Mouse (Mus musculus) brain, embryonic 14.5 days (tissue): Measurements from ENCODE around the gene Celf5. TPM values are rescaled to one million over a fixed set of nuclear protein-coding genes. Genes with fewer than 3 reads are reported as not detected.
A peak's percentile ranks its signal among the peaks of the same experiment; 100 is the strongest.

Source experiments
- DNase-seq: peaks from one replicate; pipeline ENCODE4 v3.0.0-alpha.2; 2011; ENCODE audit warnings: low read depth
- CTCF ChIP-seq: fragments of 200-500 bp; IDR thresholded peaks from 2 replicates; pipeline ENCODE4 v1.5.1; 2012; ENCODE audit warnings: inconsistent platforms, mild to moderate bottlenecking, moderate library complexity, borderline replicate concordance; ENCODE audit not compliant: insufficient read depth, insufficient read length; ENCODE audit errors: extremely low read depth
- POLR2A ChIP-seq: fragments of 200-500 bp; IDR thresholded peaks from 2 replicates; pipeline ENCODE4 v1.6.1; 2012; ENCODE audit warnings: mild to moderate bottlenecking, inconsistent platforms, borderline replicate concordance; ENCODE audit not compliant: poor library complexity, insufficient read depth, insufficient read length, severe bottlenecking; ENCODE audit errors: extremely low read depth
- polyA plus RNA-seq: library from polyadenylated mRNA; depleted of rRNA; stranded (reverse); fragments of >200 nt; gene quantifications from 2 replicates; pipeline ENCODE4 v1.2.3, GENCODE M21; 2012

Celf5 gene
- polyA plus RNA-seq, 1 experiment: 427 TPM

DNA sequence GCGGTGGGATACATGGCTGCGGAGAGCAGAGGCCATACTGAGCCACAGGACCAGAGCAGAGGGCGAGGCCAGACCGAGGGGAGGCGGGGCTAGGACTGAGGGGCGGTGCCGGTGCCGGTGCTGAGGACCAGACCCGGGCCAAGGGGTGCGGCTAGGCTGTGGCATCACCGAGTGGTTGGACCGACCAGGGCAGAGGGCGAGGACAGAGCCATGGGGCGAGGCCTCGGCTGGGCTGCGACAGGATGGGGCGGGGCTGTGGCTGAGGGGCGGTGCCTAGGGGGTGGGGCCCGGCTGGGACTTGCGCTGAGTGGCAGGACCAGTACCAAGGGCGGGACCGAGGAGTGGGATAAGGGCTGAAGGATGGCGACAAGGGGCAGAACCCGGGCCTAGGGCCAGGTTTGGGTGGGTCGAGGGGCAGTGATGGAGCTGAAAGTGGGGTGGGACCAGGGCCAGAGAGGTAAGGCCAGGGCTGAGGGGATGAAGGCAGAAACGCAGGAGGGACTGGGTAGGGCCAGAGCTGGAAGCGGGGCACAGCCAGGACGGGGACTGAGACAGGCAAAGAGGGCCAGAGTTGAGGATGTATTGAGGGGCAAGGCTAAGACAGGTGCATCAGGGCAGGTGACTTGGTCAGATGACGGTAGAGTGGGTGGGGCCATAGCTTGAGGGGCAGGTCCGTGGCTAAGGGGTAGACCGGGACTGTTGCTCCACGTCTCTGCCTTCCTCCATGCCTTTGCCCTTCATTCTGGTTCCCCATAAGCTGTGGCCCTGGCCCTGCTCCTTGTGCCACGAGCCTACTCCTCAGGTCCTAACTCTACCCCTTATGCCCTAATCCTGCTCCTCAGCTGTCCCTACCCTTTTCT is 17.9 kb downstream of the Celf5 start:
- peak; percentile 73 for DNase-seq
- TF ChIP-seq CTCF (no peak), POLR2A (no peak)

DNA sequence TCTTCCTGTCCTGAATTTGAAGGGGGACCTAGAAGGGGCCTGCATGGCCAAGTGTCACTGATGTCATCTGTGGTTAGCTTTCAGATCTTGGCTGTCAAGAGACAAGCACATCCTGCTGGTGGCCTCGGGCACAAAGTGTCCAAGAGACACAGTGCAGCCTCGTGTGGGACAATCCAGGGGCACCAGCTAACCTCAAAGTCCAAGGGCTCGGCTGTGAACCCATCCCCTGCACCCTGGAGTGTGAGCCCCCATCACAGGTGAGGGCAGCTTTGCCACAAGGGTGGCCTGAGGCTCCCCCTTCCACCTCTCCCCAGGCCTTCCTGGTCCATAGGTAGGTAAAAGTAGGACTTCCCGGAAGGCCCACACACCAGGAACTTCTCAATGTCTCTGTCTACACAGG is 19.0 kb downstream of the Celf5 start:
- no peak for DNase-seq
- TF ChIP-seq POLR2A: no peak
- no peak for TF ChIP-seq CTCF

DNA sequence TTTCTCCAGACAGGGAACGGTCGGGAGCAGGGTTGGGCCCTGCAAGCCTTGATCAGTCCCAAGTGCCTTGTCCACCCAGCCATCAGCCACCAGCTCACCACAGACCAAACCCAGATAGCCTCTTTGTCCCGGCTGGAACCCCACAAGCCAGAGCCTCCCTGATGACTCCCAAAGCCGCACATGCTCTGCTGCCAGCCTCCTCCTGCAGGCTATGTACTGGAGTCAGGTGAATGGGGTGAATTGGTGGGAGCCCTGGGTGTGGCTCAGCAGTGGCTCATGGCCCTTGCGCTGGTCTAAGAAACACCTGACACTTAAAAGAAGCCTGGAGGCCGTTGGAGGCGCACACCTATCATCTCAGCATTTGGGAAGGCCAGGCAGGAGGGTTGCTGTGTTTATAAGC is 19.6 kb downstream of the Celf5 start:
- DNase-seq: no peak

DNA sequence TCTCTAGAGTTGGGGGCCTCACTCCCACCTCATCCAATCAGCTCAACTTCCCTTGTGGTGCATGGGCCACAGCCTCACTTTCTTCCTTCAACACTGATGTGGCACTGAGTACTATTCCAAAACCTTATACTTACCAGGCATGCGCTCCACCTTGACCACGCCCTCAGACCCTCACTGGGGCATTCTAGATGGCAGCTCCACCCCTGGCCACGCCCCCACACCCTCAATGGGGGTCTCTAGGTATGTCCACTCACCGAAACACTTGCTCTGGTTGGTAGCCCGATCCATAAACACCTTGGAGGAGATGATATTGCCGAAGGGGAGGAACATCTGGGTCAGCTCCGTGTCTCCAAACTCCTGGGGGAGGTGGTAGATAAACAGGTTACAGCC is 20.1 kb downstream of the Celf5 start:
- TF ChIP-seq POLR2A (no peak), CTCF (no peak)
- DNase-seq: no peak

More for the DNA sequence above, 19.6 kb downstream of the Celf5 start:
- TF ChIP-seq POLR2A: no peak
- TF ChIP-seq CTCF: no peak

DNA sequence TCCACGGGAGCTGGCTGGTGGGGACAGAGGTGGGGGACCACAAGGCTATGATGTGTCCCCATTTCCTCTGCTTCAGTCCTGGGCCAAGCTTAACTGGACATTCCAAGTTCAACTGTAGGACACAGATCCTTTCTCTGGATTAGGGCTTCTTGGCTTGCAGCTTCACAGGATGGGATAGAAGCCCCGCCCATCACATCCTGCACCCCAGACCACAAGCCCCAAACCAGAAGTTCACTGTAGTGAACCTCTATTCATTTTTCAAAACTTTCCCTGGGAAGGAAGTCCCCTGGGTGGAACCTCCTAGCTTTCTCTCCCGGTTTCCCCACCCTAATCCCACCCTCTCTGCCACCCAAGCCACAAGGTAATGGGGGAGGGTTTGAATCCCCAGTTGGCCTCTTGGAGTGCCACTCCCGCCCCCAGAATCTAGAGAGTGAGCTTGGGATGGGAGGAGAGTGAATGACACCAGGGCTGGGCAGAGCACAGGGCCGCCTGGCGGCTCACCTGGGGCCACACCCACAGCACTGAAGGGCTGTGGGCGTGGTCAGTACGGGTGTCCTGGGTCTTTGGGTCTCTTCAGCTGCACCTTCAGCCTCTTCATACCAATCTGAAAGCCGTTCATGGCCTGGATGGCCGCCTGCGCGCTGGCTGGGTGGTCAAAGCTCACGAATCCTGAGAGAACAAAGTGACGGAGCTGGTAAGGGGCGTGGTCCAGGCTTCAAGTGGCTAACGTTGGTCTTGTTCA is 20.7 kb downstream of the Celf5 start:
- no peak for TF ChIP-seq CTCF
- TF ChIP-seq POLR2A: no peak
- DNase-seq: no peak

DNA sequence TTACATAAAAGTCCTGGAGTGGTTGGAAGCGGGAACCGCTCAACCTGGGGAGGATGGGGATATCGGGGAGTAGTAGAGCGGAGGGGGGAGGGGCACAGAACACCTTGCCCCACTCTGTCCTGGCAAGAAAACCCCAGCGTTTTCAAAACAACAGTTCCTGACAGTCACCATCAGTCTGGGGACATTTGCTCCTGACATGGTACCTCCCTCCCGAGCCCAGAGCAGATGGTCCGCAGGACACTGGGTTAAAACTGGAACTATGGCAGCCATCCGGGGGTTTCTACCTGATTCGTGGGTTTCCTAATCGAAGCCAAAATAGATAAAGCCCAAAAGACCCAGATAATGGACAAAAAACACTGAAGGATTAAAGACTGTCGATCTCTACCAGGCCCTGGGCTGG is 21.6 kb downstream of the Celf5 start:
- TF ChIP-seq CTCF (no peak), POLR2A (no peak)
- no peak for DNase-seq

DNA sequence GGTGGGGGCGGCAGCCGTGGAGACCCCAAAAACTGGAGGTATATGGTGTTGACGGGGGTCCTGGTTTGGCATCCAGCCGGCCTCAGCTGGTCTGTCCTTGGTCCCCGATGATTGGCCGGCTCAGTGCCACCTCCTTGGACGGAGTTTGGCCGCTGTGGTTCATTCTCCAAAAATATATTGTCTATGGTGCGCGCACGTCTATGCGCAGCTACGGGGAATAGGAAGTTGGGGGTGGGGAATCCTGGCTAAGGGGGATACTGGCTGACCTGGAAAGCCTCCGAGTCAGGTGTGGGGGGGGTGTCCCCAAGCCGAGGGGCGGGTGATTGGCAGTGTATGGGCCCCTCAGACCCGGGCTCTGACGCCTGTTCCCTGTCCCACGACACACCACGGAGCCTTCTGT is 22.0 kb downstream of the Celf5 start:
- DNase-seq: no peak
- TF ChIP-seq CTCF (no peak), POLR2A (no peak)

DNA sequence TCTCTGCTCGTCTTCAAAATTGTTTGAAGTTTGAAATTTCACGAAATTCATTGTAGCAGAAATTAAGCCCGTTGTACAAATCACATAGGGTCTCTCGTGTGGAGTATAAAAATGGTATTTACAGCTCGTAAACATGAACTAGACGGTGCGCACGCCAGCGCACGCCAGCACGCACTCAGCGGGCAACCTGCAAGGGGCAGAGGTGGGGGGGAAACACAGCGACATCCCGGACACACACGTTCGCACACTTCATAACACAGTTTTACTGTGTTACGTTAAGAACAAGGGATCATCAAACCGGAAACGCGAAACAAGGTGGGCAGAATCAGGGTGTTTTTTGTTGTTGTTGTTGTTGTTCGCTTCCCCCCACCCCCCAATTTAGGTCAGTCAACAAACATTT is 23.1 kb downstream of the Celf5 start:
- no peak for TF ChIP-seq CTCF
- no peak for TF ChIP-seq POLR2A
- no peak for DNase-seq

DNA sequence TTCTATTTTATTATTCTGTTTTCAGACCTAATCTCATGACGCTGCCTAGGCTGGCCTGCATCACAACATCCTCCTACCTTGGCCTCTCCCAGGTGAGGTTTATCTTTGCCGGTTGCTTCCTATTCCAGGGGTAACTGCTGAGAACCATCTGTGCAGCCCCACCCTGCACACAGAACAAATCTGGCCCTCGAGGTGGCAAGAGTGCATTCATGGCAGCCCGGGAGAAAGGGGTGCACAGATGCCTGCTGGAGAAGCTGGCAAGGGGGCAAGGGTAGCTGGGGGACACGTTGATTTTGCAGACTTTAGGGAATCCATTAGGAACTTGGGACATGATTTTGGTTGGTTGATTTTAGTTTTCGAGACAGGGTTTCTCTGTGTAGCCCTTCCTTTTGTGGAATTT is 24.2 kb downstream of the Celf5 start:
- DNase-seq: no peak
- no peak for TF ChIP-seq POLR2A
- no peak for TF ChIP-seq CTCF

DNA sequence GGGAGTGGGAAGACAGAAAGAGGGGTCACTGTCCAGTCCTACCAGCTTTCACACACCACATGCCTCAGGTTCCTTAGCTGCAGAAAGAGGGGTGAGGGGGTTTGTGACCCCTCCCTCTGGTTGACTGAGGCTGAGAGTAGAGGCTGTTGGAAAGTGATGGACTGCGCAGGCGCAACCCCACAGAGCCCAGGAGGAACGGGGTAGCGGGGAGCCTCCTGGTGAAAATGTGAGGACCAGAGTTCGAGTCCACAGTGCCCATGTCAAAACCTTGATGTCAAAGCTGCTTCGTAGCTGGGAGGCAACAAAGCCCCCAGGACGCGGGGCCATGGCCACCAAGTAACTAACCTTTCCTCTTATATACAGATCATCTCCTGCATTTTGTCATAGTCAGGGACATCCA is 24.9 kb downstream of the Celf5 start:
- no peak for DNase-seq
- no peak for TF ChIP-seq POLR2A
- TF ChIP-seq CTCF: no peak

DNA sequence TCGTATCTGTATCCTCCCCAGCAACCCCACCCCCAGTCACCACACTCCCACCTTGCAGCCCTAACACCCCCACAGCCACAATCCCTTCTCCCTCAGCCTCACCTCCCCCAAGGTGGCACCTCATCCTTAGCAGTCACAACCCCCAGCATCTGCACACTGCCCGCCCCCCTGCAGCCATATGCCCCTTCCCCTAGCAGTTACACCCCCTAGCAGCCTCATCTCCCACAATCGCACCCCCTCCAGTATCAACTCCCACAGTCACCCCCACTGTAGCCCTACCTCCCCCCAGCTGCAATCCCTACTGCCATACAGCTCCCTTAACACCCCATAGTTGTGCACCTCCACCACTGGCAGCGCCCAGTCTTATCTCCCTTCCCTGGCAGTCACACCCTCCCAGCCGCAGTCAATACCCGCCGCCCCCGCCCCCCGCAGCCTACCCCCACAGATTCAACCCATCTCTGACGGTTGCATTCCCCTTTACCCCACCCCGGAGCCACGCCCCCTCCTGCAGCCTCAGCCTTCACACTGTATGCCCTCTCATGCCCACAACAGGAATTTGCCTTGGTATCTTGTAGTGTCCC is 25.4 kb downstream of the Celf5 start:
- DNase-seq: no peak
- TF ChIP-seq CTCF: no peak
- no peak for TF ChIP-seq POLR2A
